In the genomic region with DNA sequence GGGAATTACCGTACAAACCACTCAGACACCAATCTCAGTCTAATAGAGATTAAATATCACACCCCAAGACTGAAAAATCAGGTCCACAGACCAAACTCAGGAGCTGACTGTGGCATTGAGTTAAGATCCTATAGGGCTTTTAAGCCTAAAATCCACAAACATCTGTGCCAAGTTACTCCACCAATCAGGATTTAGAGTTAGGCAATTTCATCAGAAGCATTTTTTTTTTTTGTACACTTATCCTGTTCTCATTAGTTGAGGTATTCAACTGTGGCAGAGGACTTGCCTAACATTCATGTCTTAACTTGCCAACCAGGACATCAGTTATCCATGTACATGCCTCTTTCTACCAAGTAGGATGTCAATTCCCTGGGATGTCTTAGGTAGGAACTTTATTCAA, we compare ENCODE assay signal across 22 mouse cellular contexts.
"Had no signal": no experiment of that assay in that cellular context is flagged by ENCODE, and none has a peak within 500 bp of the region (broad histone marks: within the 10 kb centered on the region; RNA-seq: fewer than 3 reads in every experiment).

No protein-coding gene starts in this region.

- DNase-seq: gastrocnemius, adult 2 months; gastrocnemius, postnatal 10 days; gastrocnemius, postnatal 25 days; heart, adult 11 months; heart, adult 2 months; heart, postnatal 14 days; heart, postnatal 36 days; kidney, adult 18-20 months; kidney, adult 8-10 months; kidney, postnatal 10 days; kidney, postnatal 25 days; kidney, postnatal 4 days; layer of hippocampus, postnatal 36 days; left cerebral cortex, postnatal 4 days had no signal

- H3K27ac ChIP-seq: intestine, embryonic 15.5 days had no signal

- H3K36me3 ChIP-seq: intestine, embryonic 15.5 days had no signal

- H3K27me3 ChIP-seq: intestine, embryonic 15.5 days; limb, embryonic 15.5 days had no signal

- H3K9me3 ChIP-seq: heart, embryonic 13.5 days; heart, embryonic 15.5 days; hindbrain, embryonic 13.5 days; hindbrain, embryonic 15.5 days; intestine, embryonic 15.5 days; limb, embryonic 13.5 days; limb, embryonic 15.5 days had no signal

- ATAC-seq: inflammation-experienced regulatory T-cells, adult 6 months had no signal
